Mouse (Mus musculus) kidney, postnatal 36 days (tissue): ENCODE results near the gene Clock.

Source experiments
- DNase-seq, 2 experiments: peaks; one replicate each; pipeline ENCODE4 v3.0.0; 2021 to 2022; ENCODE audit warnings: mixed read lengths in 2 of 2

The Clock gene

GRCm38 (mm10) chr5:76304452-76305341, at the start of gene Clock:
Gene Clock, minus strand, starts transcription at chr5:76304792.
- peak; percentile 88 to 94 for DNase-seq

GRCm38 (mm10) chr5:76351953-76352611, 47.5 kb upstream of the Clock start:
- no peak for DNase-seq

GRCm38 (mm10) chr5:76351537-76351936, 46.9 kb upstream of the Clock start:
- DNase-seq, result no peak

GRCm38 (mm10) chr5:76346137-76346536, 41.5 kb upstream of the Clock start:
- DNase-seq, result no peak

GRCm38 (mm10) chr5:76340931-76341330, 36.3 kb upstream of the Clock start:
- DNase-seq, result no peak

GRCm38 (mm10) chr5:76337100-76337499, 32.5 kb upstream of the Clock start:
- DNase-seq, result no peak

GRCm38 (mm10) chr5:76333833-76334232, 29.2 kb upstream of the Clock start:
- DNase-seq, result no peak

- DNase-seq, result no peak
These were observed 26.4 kb upstream of the Clock start, which contains the start of gene Pdcl2 for GRCm38 (mm10) chr5:76330953-76331352. Gene Pdcl2, minus strand, starts transcription at chr5:76331156.

- DNase-seq, result no peak
These were observed 22.7 kb upstream of the Clock start for GRCm38 (mm10) chr5:76327296-76327695.

- no peak for DNase-seq
These were observed 20.5 kb upstream of the Clock start for GRCm38 (mm10) chr5:76325113-76325512.

GRCm38 (mm10) chr5:76321249-76322196, 16.9 kb upstream of the Clock start:
- no peak for DNase-seq

GRCm38 (mm10) chr5:76308206-76308605, 3.6 kb upstream of the Clock start:
- no peak for DNase-seq

- DNase-seq, result no peak
These were observed 1.7 kb upstream of the Clock start for GRCm38 (mm10) chr5:76306261-76306660.

GRCm38 (mm10) chr5:76305616-76306015, 1.0 kb upstream of the Clock start:
- DNase-seq, result peak; percentile 43 to 53

- DNase-seq, result peak; percentile 86 to 94
These were observed 694 bp downstream of the Clock start for GRCm38 (mm10) chr5:76303745-76304451.

GRCm38 (mm10) chr5:76303379-76303744, 1.2 kb downstream of the Clock start:
- DNase-seq, result no peak

GRCm38 (mm10) chr5:76302009-76302408, 2.6 kb downstream of the Clock start:
- no peak for DNase-seq

- DNase-seq, result peak; percentile 75 to 77
These were observed 15.3 kb downstream of the Clock start for GRCm38 (mm10) chr5:76289234-76289691.

- DNase-seq, result no peak
These were observed 16.3 kb downstream of the Clock start for GRCm38 (mm10) chr5:76288256-76288655.

- no peak for DNase-seq
These were observed 17.5 kb downstream of the Clock start for GRCm38 (mm10) chr5:76287062-76287461.

GRCm38 (mm10) chr5:76285699-76286098, 18.9 kb downstream of the Clock start:
- no peak for DNase-seq

- DNase-seq, result no peak
These were observed 20.7 kb downstream of the Clock start for GRCm38 (mm10) chr5:76283890-76284289.
